7 mouse cellular contexts compared by ENCODE assay signal in the genomic region with DNA sequence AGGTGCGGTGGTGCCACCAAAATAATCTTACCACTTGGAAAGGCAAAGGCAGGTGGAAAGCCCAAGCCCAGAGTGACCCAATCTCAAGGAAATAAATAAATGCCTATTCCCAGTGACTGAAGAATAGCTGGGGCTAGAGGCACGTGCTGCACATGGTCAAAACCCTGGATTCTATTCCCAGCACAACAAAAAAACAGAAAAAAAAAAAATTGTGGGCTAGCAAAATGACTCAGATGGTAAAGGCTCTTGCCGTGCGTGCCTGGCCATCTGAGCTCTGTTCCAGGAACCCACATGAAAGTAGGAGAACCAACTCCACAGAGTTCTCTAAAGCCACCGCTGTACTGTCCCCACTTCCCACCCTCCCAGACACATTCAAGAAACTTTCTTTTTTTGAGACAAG. TPM values are rescaled to one million over a fixed set of nuclear protein-coding genes. Genes with fewer than 3 reads are reported as not detected.
DNase-seq lines count a peak whose midpoint lies in the region; ATAC-seq and TF ChIP-seq lines count a peak whose summit lies in the region.

No protein-coding gene starts in this region.

- peak overlapping the region; percentile 96 for H3K4me3 ChIP-seq in megakaryocyte, embryonic 14.5 days (replicated peaks)
- peak overlapping the region; percentile 87 for H3K4me3 ChIP-seq in forebrain, embryonic 12.5 days (replicated peaks)
- H3K4me3 ChIP-seq in limb, embryonic 14.5 days (replicated peaks; ENCODE audit: low read length) = peak overlapping the region; percentile 2
- H3K4me3 ChIP-seq in stomach, postnatal 0 days (ENCODE audit: low read depth, low read length) = peak overlapping the region; percentile 90; the same call in 1 of the 2 replicates
- H3K4me3 ChIP-seq in left cerebral cortex, adult 2 months = no peak overlapping the region

- H3K36me3 ChIP-seq in megakaryocyte, embryonic 14.5 days (replicated peaks; ENCODE audit: low read length) = peaks cover 4% of the 10 kb centered on the region
- H3K36me3 ChIP-seq in forebrain, embryonic 12.5 days (replicated peaks) = peaks cover 4% of the 10 kb centered on the region; the same call in 1 of the 2 replicates
- H3K36me3 ChIP-seq in limb, embryonic 14.5 days (ENCODE audit: control insufficient read depth, insufficient read depth, low read length) = no peaks in the 10 kb centered on the region
- H3K36me3 ChIP-seq in stomach, postnatal 0 days (ENCODE audit: control insufficient read depth, insufficient read depth, low read length) = no peaks in the 10 kb centered on the region

- WGBS in forebrain, embryonic 12.5 days = 87% methylated on average over 5 of the region's 5 CpGs
- 73% methylated on average over 5 of the region's 5 CpGs for WGBS in limb, embryonic 14.5 days
- 71% methylated on average over 5 of the region's 5 CpGs for WGBS in stomach, postnatal 0 days

- no peak for DNase-seq in limb, embryonic 14.5 days (ENCODE audit: low spot score)
- DNase-seq in stomach, postnatal 0 days (ENCODE audit: low spot score) = no peak
- DNase-seq in layer of hippocampus, postnatal 25 days (ENCODE audit: extremely low spot score in 1 of 2, low spot score in 1 of 2) = no peak
- no peak for DNase-seq in left cerebral cortex, adult 2 months (ENCODE audit: extremely low spot score in 1 of 2, low spot score in 2 of 2)

- peak overlapping the region; percentile 85; the same call in 1 of the 2 replicates for H3K9ac ChIP-seq in forebrain, embryonic 12.5 days
- no peak overlapping the region for H3K9ac ChIP-seq in limb, embryonic 14.5 days (ENCODE audit: low read depth, low read length, severe bottlenecking)
- no peak overlapping the region for H3K9ac ChIP-seq in stomach, postnatal 0 days (ENCODE audit: low read length)

- TF ChIP-seq CTCF in stomach, postnatal 0 days (IDR thresholded peaks at IDR 0.05; ENCODE audit: low read depth) = no peak
- no peak for TF ChIP-seq CTCF in left cerebral cortex, adult 2 months (IDR thresholded peaks at IDR 0.05)

- TF ChIP-seq EP300 in stomach, postnatal 0 days (optimal IDR thresholded peaks at IDR 0.05) = no peak

- intact Hi-C loops in left cerebral cortex, adult 2 months (cut with DNase I) = loop anchor here (5.0 kb wide), 1 partner anchor 42 kb away; the partner anchor contains the start of gene Med18

- no peak for ATAC-seq in megakaryocyte, adult 5-6 weeks (ENCODE audit: poor library complexity, severe bottlenecking)
- no peak for ATAC-seq in forebrain, embryonic 12.5 days (ENCODE audit: low FRiP score)
- no peak for ATAC-seq in limb, embryonic 14.5 days (ENCODE audit: low FRiP score, low read depth)
- no peak for ATAC-seq in stomach, postnatal 0 days (ENCODE audit: low FRiP score, low TSS enrichment)

- H3K4me2 ChIP-seq in forebrain, embryonic 12.5 days = peak overlapping the region; percentile 66
- H3K4me2 ChIP-seq in limb, embryonic 14.5 days (replicated peaks; ENCODE audit: low read depth, low read length, severe bottlenecking) = peak overlapping the region; percentile 62
- peak overlapping the region; percentile 60 for H3K4me2 ChIP-seq in stomach, postnatal 0 days (replicated peaks; ENCODE audit: low read depth)

- no peaks in the 10 kb centered on the region for H3K27me3 ChIP-seq in megakaryocyte, embryonic 14.5 days (replicated peaks)
- H3K27me3 ChIP-seq in forebrain, embryonic 12.5 days = no peaks in the 10 kb centered on the region
- no peaks in the 10 kb centered on the region for H3K27me3 ChIP-seq in limb, embryonic 14.5 days (ENCODE audit: control insufficient read depth, insufficient read depth, low read length)
- no peaks in the 10 kb centered on the region for H3K27me3 ChIP-seq in stomach, postnatal 0 days (ENCODE audit: control insufficient read depth, insufficient read depth, low read length)

- peaks cover 49% of the 10 kb centered on the region for H3K4me1 ChIP-seq in megakaryocyte, embryonic 14.5 days
- peaks cover 14% of the 10 kb centered on the region for H3K4me1 ChIP-seq in forebrain, embryonic 12.5 days
- H3K4me1 ChIP-seq in limb, embryonic 14.5 days (ENCODE audit: control insufficient read depth, insufficient read depth, low read length) = peaks cover 15% of the 10 kb centered on the region
- no peaks in the 10 kb centered on the region for H3K4me1 ChIP-seq in stomach, postnatal 0 days (replicated peaks; ENCODE audit: control insufficient read depth, insufficient read depth)

- no peak for TF ChIP-seq POLR2A in limb, embryonic 14.5 days (IDR thresholded peaks at IDR 0.05; ENCODE audit: borderline replicate concordance, extremely low read depth, insufficient read depth, insufficient read length)

- no peak overlapping the region for H3K27ac ChIP-seq in forebrain, embryonic 12.5 days
- H3K27ac ChIP-seq in limb, embryonic 14.5 days (replicated peaks; ENCODE audit: low read depth, low read length) = no peak overlapping the region
- 0 out of 2 replicates have a peak overlapping the region, but pooled peaks have one; percentile 18 for H3K27ac ChIP-seq in stomach, postnatal 0 days (replicated peaks)
- no peak overlapping the region for H3K27ac ChIP-seq in left cerebral cortex, adult 2 months

- no peaks in the 10 kb centered on the region for H3K9me3 ChIP-seq in megakaryocyte, embryonic 14.5 days
- no peaks in the 10 kb centered on the region for H3K9me3 ChIP-seq in forebrain, embryonic 12.5 days
- no peaks in the 10 kb centered on the region for H3K9me3 ChIP-seq in limb, embryonic 14.5 days (ENCODE audit: control insufficient read depth, low read length)
- no peaks in the 10 kb centered on the region for H3K9me3 ChIP-seq in stomach, postnatal 0 days (ENCODE audit: control insufficient read depth, low read length)

RNA-seq across cellular contexts. Expression of gene Phactr4, which starts 1.8 kb away (rescaled TPM):
- polyA plus RNA-seq in megakaryocyte, embryonic 14.5 days (2012; ENCODE audit: insufficient read depth, low replicate concordance) = 2.1 and 3.0 TPM in 2 replicates
- total RNA-seq in megakaryocyte, adult 5-6 weeks (2015) = 33.8 and 36.3 TPM in 2 replicates
- total RNA-seq in megakaryocyte, adult 5-6 weeks (2017) = 6.6 and 13.2 TPM in 2 replicates
- 22.3 and 26.3 TPM in 2 replicates for polyA plus RNA-seq in forebrain, embryonic 12.5 days (2016; fragmentation: Nextera tagmentation; extraction: Ambion mirVana)
- polyA plus RNA-seq in limb, embryonic 14.5 days (2012; rRNA removed) = 26.9 and 28.5 TPM in 2 replicates
- 23.6 and 25.9 TPM in 2 replicates for polyA plus RNA-seq in limb, embryonic 14.5 days (2014; fragmentation: Nextera tagmentation; extraction: Ambion mirVana)
- 17.6 and 20.6 TPM in 2 replicates for polyA plus RNA-seq in stomach, postnatal 0 days (2015; fragmentation: Nextera tagmentation; extraction: Ambion mirVana)
- total RNA-seq in layer of hippocampus, postnatal 25 days (2021) = 10 to 100 TPM in 1 of 2 experiments, 1 to 10 TPM in 1; 9.5 to 10.7 TPM
- total RNA-seq in left cerebral cortex, adult 2 months (2021) = 1 to 10 TPM; 9.1 to 9.8 TPM

RNA-seq across cellular contexts. Expression of gene Med18, which starts 43.2 kb away (rescaled TPM):
- 2.3 and 2.7 TPM in 2 replicates for polyA plus RNA-seq in megakaryocyte, embryonic 14.5 days (2012; ENCODE audit: insufficient read depth, low replicate concordance)
- 9.0 and 11.4 TPM in 2 replicates for total RNA-seq in megakaryocyte, adult 5-6 weeks (2015)
- 7.7 and 12.5 TPM in 2 replicates for total RNA-seq in megakaryocyte, adult 5-6 weeks (2017)
- polyA plus RNA-seq in forebrain, embryonic 12.5 days (2016; fragmentation: Nextera tagmentation; extraction: Ambion mirVana) = 21.0 and 25.5 TPM in 2 replicates
- polyA plus RNA-seq in limb, embryonic 14.5 days (2012; rRNA removed) = 9.1 and 9.7 TPM in 2 replicates
- 8.7 and 9.0 TPM in 2 replicates for polyA plus RNA-seq in limb, embryonic 14.5 days (2014; fragmentation: Nextera tagmentation; extraction: Ambion mirVana)
- 12.2 and 13.6 TPM in 2 replicates for polyA plus RNA-seq in stomach, postnatal 0 days (2015; fragmentation: Nextera tagmentation; extraction: Ambion mirVana)
- total RNA-seq in layer of hippocampus, postnatal 25 days (2021) = 1 to 10 TPM; 9.2 to 9.4 TPM
- 10 to 100 TPM in 1 of 2 experiments, 1 to 10 TPM in 1; 8.8 to 10.1 TPM for total RNA-seq in left cerebral cortex, adult 2 months (2021)
